Mouse (Mus musculus): Measurements from ENCODE around the gene Tmco5.
A peak's percentile ranks its signal among the peaks of the same experiment; 100 is the strongest.

The Tmco5 gene

GRCm38 (mm10) chr2:116878391-116878790 is at the start of gene Tmco5:
Gene Tmco5, plus strand, starts transcription at chr2:116878691.
- DNase-seq (ENCODE audit: low spot score): no peak

DNA sequence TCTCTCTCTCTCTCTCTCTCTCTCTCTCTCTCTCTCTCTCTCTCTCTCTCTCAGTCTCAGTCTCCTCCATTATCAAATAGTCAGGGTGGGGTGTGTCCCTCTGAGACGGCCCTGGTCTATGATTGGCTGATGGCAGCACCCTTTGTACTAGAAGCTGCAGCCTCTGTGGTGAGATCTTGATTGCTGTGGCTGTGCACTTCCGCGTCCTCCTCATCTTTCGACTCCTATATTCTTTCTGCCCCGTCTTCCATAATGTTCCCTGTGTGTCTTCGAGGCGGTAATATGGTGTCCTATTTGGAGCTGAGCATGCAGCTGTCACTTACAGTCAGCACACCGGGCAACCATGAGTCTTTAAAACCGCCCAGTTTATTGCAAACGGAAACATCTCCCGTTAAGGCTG is 46.6 kb upstream of the Tmco5 start:
- no peak for DNase-seq (ENCODE audit: low spot score)

GRCm38 (mm10) chr2:116837829-116838228 is 40.7 kb upstream of the Tmco5 start:
- no peak for DNase-seq (ENCODE audit: low spot score)

DNA sequence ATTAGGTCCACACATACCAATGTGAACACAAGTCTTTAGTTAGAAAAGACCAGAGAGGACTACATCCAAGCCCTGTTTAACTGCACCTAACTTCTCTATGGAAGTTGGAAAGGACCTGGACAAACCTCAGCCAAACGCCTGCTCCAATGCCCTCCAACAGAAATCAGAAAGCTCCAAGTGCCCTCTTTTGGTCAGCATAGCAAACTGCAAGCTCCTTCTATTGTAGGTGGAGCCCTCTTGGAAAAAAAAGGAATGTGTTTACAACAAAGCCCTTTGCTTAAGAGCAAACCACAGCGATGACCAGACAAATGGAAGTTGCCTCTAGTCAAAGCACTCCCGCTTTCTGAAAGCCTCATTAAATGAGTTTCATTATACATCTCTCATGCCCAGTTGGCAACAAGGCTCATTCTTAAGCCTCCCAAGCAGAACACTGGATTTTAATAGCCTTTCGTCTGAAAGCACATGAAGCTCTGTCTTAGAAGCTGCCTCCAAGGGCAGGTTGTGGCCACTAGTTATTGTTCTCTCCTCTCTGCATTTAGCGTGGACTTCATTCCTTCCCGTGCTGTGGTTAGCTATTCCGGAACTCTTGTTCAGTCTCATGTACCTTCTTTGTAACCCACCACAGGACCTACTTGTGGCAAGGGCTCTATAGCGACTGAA is 39.8 kb upstream of the Tmco5 start:
- DNase-seq (ENCODE audit: low spot score): no peak

DNA sequence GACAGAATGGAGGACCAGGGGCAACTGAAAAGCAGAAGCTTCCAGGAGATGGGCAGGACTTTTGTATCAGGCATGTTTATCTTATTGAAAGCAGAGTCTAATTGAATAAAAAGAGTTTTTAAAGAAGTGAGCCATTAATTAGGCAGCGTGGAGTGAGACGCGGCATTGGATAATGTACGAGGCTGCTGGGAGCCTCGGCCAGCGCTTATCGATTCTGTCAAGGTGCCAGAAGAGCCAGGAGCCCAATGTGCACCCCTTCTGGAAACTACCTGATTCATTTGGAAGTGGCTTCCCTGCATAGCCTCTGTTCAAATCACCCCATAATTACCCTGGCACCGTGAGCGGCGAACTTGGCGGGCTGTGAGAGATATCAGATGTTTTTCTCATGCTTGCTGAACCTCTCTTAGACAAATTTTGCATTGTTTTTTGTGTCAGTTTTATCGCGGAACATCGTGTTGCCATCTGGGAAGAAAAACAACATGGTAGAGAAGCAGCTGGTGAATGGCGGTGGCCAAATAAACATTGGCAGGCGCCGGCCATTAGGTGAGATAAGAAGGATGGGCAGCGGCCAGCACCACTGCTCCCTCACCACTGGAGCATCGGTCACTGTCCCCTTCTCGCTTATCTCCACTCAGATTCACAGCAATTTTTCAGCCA is 28.4 kb upstream of the Tmco5 start:
- no peak for DNase-seq (ENCODE audit: low spot score)

DNA sequence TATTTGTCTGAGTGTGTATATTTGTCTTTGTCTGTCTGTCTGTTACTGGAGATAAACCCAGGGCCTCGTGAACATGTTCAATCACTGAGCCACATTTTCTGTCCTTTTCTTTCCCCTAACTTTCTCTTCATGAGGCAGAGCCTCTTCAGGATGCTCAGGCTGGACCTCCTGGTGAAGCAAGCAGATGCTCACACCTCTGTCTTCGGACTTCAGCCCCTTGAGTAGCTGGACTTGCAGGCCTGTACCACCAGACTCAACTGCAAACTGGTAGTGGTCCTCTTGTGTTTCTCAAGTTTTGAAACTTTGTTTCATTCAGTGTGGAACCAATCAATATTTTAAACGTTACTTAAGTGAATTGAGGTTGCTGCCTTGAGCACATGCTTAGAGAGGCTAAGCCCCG is 27.1 kb upstream of the Tmco5 start:
- DNase-seq (ENCODE audit: low spot score): no peak

DNA sequence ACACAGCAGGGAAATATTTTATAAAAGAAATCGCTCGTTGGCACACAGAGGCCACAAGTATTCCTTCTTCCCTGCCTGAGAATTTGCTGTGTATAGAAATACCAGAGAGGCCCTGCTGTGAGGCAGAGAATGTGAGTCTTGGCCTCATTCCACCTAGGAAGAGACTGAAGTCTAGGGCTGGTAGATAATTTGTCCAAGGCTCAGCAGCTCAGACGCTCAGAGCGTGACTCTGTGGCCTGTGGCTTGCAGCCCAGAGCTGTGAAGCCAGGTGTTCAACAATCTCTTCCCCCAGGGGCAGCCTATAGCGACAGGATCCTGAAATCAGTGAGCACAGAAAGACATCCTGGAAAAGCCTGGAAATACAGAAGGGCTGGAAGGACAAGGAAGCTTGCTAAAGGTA is 26.2 kb upstream of the Tmco5 start:
- DNase-seq (ENCODE audit: low spot score): no peak

GRCm38 (mm10) chr2:116858703-116859102 is 19.8 kb upstream of the Tmco5 start:
- no peak for DNase-seq (ENCODE audit: low spot score)

- DNase-seq (ENCODE audit: low spot score): no peak
Observed at GRCm38 (mm10) chr2:116876955-116877615, 1.4 kb upstream of the Tmco5 start.

DNA sequence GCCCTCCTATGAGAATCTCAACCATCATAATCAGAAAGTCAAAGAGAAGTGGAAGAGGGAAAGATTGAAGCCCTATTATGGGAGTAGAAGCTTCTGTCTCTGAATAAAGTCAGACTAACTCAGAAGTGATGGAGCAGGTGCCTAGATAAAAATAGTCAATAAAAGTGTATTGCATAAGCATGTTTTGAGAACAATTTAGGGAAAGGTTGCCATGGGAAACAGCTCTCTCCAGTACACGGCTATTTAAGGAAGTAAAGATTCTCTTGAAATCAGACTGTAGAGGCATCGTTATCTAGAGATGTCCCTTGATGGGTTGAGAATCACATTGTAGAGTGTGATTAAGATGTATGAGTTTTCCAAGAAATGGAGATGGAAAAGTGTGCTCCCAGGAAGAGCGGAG is 1.2 kb downstream of the Tmco5 start:
- DNase-seq (ENCODE audit: low spot score): no peak

GRCm38 (mm10) chr2:116893316-116893987 is 15.0 kb downstream of the Tmco5 start:
- no peak for DNase-seq (ENCODE audit: low spot score)

DNA sequence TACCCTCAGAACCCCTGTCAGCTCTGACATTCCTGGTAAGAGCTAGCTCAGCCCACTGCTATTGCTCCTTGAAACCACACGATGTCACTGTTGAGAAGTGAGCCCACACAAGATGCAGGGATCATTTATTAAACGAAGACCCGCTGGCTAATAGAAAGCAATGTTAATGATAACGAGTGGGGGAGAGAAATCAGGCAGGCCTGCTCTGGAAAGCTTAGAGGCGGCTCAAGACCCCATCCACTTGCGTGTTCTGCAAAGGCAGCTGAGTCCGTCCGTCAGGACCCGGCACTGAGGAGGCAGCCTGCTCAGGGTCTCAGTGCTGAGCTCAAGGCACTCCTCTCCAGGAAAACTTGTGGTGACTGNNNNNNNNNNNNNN is 15.5 kb downstream of the Tmco5 start:
- no peak for DNase-seq (ENCODE audit: low spot score)

DNA sequence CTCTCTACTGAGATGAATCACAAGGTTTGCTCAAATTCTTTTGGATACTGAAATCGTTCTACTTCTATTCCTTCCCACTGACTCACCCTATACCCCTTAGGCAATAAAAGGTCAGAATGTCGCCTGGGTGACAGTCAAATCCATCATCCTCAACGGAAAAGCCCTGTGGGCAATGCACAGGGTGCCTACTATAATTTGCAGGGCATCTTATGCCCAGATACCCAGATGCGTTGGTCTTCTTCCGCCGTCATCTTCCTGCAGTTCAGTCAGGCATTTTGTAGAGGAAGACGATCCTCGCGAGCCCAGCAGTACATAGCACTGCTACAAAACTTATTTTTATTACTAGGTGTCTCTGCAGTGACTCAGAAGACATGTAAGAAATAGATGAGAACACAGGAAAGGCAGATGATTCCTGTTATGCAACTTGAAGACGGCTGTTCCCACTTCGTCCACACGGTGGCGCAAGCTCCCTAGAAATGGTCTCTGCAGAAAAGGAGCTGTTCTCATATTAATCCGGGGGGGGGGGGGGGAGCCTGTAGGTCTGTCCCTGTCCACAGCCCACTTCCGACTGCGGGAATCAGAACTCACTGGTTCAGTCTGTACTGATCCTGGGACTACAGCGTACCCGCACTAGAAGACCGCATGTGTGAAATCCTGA is 21.3 kb downstream of the Tmco5 start:
- DNase-seq (ENCODE audit: low spot score): peak; percentile 95

- DNase-seq (ENCODE audit: low spot score): no peak
Observed at GRCm38 (mm10) chr2:116900273-116900843, 21.9 kb downstream of the Tmco5 start.

GRCm38 (mm10) chr2:116908268-116908667 is 29.8 kb downstream of the Tmco5 start:
- no peak for DNase-seq (ENCODE audit: low spot score)

DNA sequence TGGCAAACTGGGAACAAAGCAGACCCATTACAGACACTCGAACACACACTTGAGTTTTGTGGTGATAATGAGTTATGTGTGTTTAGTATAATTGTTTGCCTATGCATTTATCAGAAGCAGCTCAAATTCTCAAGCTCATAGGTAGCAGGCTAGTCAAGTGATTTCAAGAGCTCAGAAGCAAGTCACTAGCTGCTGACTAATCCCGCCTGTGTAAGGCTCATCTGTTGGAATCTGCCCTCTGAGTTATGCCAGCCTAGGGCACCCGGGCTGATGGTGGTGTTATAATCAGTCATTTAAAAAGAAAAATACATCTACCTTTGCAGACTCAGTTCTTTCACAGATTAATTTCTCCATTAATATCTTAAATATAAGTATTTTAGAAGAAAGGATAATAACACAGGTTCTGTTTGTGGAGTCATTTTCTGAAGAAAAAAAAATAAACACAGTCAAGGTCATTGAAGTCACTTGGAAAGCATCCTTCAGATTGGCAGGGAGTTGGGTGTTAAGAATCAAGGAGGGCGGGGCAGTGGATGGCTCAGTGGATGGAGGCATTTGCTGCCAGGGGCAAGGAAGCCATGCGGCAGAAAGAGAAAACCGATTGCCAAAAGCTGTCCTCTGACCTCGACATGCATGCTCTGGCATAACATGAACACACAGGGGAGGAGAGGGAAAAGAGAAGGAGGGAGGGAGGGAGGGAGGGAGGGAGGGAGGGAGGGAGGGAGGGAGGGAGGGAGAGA is 34.0 kb downstream of the Tmco5 start:
- no peak for DNase-seq (ENCODE audit: low spot score)

DNA sequence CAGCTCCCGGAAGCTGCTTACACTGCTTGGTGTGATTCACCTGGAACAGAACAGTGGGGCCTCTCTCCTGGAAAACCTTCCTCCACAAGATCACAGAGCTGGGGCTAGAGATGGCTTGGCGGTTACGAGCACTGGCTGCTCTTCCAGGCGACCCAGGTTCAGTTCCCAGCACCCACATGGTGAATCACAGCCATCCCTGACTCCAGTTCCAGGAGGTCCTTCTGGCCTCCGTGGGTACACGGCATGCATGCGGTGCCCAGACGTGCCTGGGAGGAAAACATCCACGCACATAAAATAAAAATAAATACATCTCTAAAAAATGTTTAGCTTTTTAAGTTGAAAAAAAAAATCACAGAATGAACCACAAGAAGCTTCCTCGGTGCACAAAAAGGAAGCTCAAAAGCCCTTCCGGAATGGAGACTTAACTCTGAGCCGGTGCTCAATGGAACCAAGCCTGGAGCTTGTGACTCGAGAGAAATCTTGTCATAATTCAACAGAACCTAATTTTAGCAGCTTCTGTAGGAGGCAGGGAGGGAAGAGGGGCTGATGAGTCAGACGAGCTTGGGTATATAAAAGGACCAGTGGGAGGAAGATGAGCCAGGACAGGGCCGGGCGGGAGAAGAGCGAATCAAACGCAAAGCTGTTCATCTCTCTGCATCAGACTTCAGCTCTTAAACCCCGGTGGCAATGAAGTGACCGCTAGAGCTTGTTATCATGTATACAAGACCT is 35.4 kb downstream of the Tmco5 start:
- no peak for DNase-seq (ENCODE audit: low spot score)

DNA sequence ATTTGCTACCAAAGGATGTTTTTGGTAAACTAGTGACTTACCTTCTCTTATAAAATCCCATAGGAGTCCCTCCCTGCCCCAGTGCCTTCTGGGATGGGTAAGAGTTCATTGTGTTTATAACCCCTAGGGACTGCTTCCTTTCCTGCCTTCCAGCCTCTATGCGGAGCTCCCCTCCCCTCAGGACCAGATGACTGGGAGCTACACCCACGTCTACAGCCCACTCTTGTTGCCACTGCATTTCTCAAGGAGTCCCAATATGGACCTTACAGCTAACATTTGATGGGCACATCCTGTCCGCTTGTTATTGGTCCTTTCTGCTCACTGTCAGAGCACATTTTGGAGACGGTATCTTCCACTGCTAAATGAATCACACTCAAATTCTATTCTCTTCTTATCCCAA is 36.1 kb downstream of the Tmco5 start:
- DNase-seq (ENCODE audit: low spot score): no peak

GRCm38 (mm10) chr2:116918598-116918997 is 40.1 kb downstream of the Tmco5 start:
- no peak for DNase-seq (ENCODE audit: low spot score)
